In the genomic region with DNA sequence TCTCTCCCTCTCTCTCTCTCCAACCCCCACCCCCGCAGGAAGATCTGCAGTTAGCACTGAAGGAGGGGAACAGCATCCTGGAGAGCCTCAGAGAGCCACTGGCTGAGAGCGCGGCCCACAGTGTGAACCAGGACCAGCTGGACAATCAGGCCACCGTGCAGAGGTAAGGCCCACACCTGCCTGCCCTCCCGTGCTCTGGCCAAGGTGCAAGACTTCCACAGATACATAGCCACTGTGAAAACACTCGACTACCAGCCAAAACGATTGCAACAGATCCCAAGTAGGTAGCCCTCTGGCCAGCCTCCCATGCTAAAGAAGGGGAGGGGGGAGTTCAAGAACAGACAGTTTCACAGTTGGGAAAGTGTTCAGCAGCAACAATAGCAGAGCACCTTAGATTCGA, we compare ENCODE assay signal across 26 mouse cellular contexts. TPM values are rescaled to one million over a fixed set of nuclear protein-coding genes. Genes with fewer than 3 reads are reported as not detected.
DNase-seq lines count a peak whose midpoint lies in the region; ATAC-seq lines count a peak whose summit lies in the region.
"Had no signal": no experiment of that assay in that cellular context is flagged by ENCODE, and none has a peak within 500 bp of the region (broad histone marks: within the 10 kb centered on the region; RNA-seq: fewer than 3 reads in every experiment).

No protein-coding gene starts in this region.

- H3K27me3 ChIP-seq in heart, embryonic 13.5 days (replicated peaks), result no peaks in the 10 kb centered on the region
- H3K27me3 ChIP-seq in liver, embryonic 16.5 days (ENCODE audit: control insufficient read depth, insufficient read depth, low read depth, low read length), result no peaks in the 10 kb centered on the region
- H3K27me3 ChIP-seq: embryonic facial prominence, embryonic 15.5 days; forebrain, embryonic 15.5 days; hindbrain, embryonic 12.5 days had no signal

- H3K4me3 ChIP-seq in heart, embryonic 13.5 days, result no peak overlapping the region
- no peak overlapping the region for H3K4me3 ChIP-seq in liver, embryonic 16.5 days (ENCODE audit: low read depth, low read length)
- H3K4me3 ChIP-seq: embryonic facial prominence, embryonic 15.5 days; erythroblast, embryonic 14.5 days; forebrain, embryonic 15.5 days; hindbrain, embryonic 12.5 days had no signal

- WGBS in heart, embryonic 13.5 days, result 63% methylated on average over 7 of the region's 8 CpGs
- 46% methylated on average over 8 of the region's 8 CpGs for whole genome bisulfite sequencing in liver, embryonic 16.5 days (ENCODE audit: insufficient replicate concordance)

- no peak overlapping the region for H3K4me2 ChIP-seq in heart, embryonic 13.5 days
- H3K4me2 ChIP-seq in liver, embryonic 16.5 days (ENCODE audit: low read depth, low read length), result no peak overlapping the region
- H3K4me2 ChIP-seq: embryonic facial prominence, embryonic 15.5 days; forebrain, embryonic 15.5 days; hindbrain, embryonic 12.5 days had no signal

- H3K36me3 ChIP-seq in heart, embryonic 13.5 days, result peaks cover 19% of the 10 kb centered on the region
- H3K36me3 ChIP-seq in liver, embryonic 16.5 days (ENCODE audit: control insufficient read depth, insufficient read depth), result no peaks in the 10 kb centered on the region

- peaks cover 29% of the 10 kb centered on the region for H3K4me1 ChIP-seq in heart, embryonic 13.5 days
- H3K4me1 ChIP-seq in liver, embryonic 16.5 days (ENCODE audit: control insufficient read depth, low read depth, low read length), result no peaks in the 10 kb centered on the region

- no peak for DNase-seq in heart, adult 9 months (ENCODE audit: low spot score in 2 of 2)
- DNase-seq in liver, result no peak
- DNase-seq in fat pad, adult 2 months (ENCODE audit: extremely low read depth, low read depth, low spot score), result peak; percentile 42
- DNase-seq in lung, postnatal 25 days (ENCODE audit: low spot score), result peak; percentile 34
- no peak for DNase-seq in layer of hippocampus, postnatal 36 days
- DNase-seq: adrenal gland, postnatal 10 days; cerebellum, adult 11 months; cerebellum, adult 8-10 months; cerebellum, postnatal 14 days; embryo, embryonic 11 days; gastrocnemius, postnatal 10 days; heart, adult 18-20 months; heart, postnatal 4 days had no signal

- ATAC-seq in heart, embryonic 13.5 days (ENCODE audit: extremely low read depth, insufficient number of reproducible peaks, low FRiP score, low TSS enrichment), result no peak
- ATAC-seq in liver, embryonic 16.5 days (ENCODE audit: low read depth), result peak; percentile 24; the same call in 1 of the 2 replicates
- ATAC-seq: forebrain, embryonic 15.5 days had no signal

- H3K9me3 ChIP-seq in heart, embryonic 13.5 days, result no peaks in the 10 kb centered on the region
- no peaks in the 10 kb centered on the region for H3K9me3 ChIP-seq in liver, embryonic 16.5 days (replicated peaks; ENCODE audit: control insufficient read depth, low read length)
- H3K9me3 ChIP-seq: embryonic facial prominence, embryonic 15.5 days; forebrain, embryonic 15.5 days; hindbrain, embryonic 12.5 days had no signal

- H3K9ac ChIP-seq in heart, embryonic 13.5 days, result peak overlapping the region; percentile 14; the same call in 1 of the 2 replicates
- no peak overlapping the region for H3K9ac ChIP-seq in liver, embryonic 16.5 days (ENCODE audit: low read depth, low read length)
- H3K9ac ChIP-seq: embryonic facial prominence, embryonic 15.5 days; forebrain, embryonic 15.5 days; hindbrain, embryonic 12.5 days had no signal

- H3K27ac ChIP-seq in heart, embryonic 13.5 days (replicated peaks), result no peak overlapping the region
- H3K27ac ChIP-seq in liver, embryonic 16.5 days (ENCODE audit: low read length), result no peak overlapping the region
- H3K27ac ChIP-seq: embryonic facial prominence, embryonic 15.5 days; forebrain, embryonic 15.5 days; hindbrain, embryonic 12.5 days had no signal

RNA-seq across cellular contexts. Expression of gene F7, which starts 27.5 kb away (rescaled TPM):
- 0.46 TPM in 1 of 2 replicates, not detected in the other for polyA plus RNA-seq in heart, embryonic 13.5 days (2015; fragmentation: Nextera tagmentation; extraction: Ambion mirVana)
- 10.9 and 11.0 TPM in 2 replicates for polyA plus RNA-seq in liver, embryonic 16.5 days (2015; fragmentation: Nextera tagmentation; extraction: Ambion mirVana)
- total RNA-seq in layer of hippocampus, postnatal 36 days (2021), result under 1 TPM in 1 of 2 experiments, not detected in 1; 0.17 TPM
- total RNA-seq: common myeloid progenitor, adult 5-6 weeks; gastrocnemius, postnatal 10 days; heart, postnatal 10 days; heart, postnatal 4 days; MEL had no signal
- polyA plus RNA-seq: C2C12; embryonic facial prominence, embryonic 11.5 days; forebrain, embryonic 11.5 days; heart, embryonic 14.5 days; hindbrain, embryonic 12.5 days had no signal

RNA-seq across cellular contexts. Expression of gene F10, which starts 38.8 kb away (rescaled TPM):
- polyA plus RNA-seq in heart, embryonic 13.5 days (2015; fragmentation: Nextera tagmentation; extraction: Ambion mirVana), result 1.4 and 4.4 TPM in 2 replicates
- polyA plus RNA-seq in liver, embryonic 16.5 days (2015; fragmentation: Nextera tagmentation; extraction: Ambion mirVana), result 179 and 195 TPM in 2 replicates
- total RNA-seq in layer of hippocampus, postnatal 36 days (2021), result not detected
- polyA plus RNA-seq: C2C12 had no signal

Comparison
In these comparisons a context has a peak if more than half of its experiments do, and no peak if none do; other contexts are left out.
1. DNase-seq: peak in fat pad, adult 2 months (single experiment) and lung, postnatal 25 days (single experiment); none in heart, adult 9 months (0 of 2), liver (single experiment) and layer of hippocampus, postnatal 36 days (0 of 2).
2. RNA of gene F10, which starts 38.8 kb away (polyA plus RNA-seq): 179 to 195 TPM in liver, embryonic 16.5 days; 1.4 to 4.4 TPM in heart, embryonic 13.5 days; every median in the first group is over 10 times any median in the second.